Mouse (Mus musculus) thymus, adult 2 months (tissue): ENCODE results near the gene Mettl6. TPM values are rescaled to one million over a fixed set of nuclear protein-coding genes. Genes with fewer than 3 reads are reported as not detected.
"Not testable (repeated sequence)": the region's sequence is repeated elsewhere in the genome, so short reads cannot be mapped to it uniquely, and the experiment has no call there.

Experiments
- DNase-seq: peaks from one replicate; pipeline ENCODE4 v3.0.0; 2021
- H3K27ac ChIP-seq: fragments of 200-500 bp; 2 replicates; pipeline ENCODE4 v1.5.1; 2012; ENCODE audit warnings: low read length, control low read depth; ENCODE audit not compliant: control insufficient read depth, insufficient read depth
- H3K27me3 ChIP-seq: fragments of 200-500 bp; 2 replicates; pipeline ENCODE4 v1.6.1; 2012; ENCODE audit warnings: mild to moderate bottlenecking, low read length, moderate library complexity, mixed read lengths; ENCODE audit not compliant: control insufficient read depth, insufficient read depth
- H3K36me3 ChIP-seq: fragments of 200-500 bp; 2 replicates; pipeline ENCODE4 v1.6.1; 2012; ENCODE audit warnings: mild to moderate bottlenecking, low read length, moderate library complexity; ENCODE audit not compliant: control insufficient read depth, insufficient read depth
- H3K4me1 ChIP-seq: fragments of 200-500 bp; replicated peaks from 2 replicates; pipeline ENCODE4 v1.6.1; 2012; ENCODE audit warnings: low read length; ENCODE audit not compliant: control insufficient read depth, insufficient read depth
- H3K4me3 ChIP-seq: fragments of 200-500 bp; 2 replicates; pipeline ENCODE4 v1.5.1; 2012; ENCODE audit warnings: mild to moderate bottlenecking, low read length, control low read depth, moderate library complexity; ENCODE audit not compliant: control insufficient read depth, insufficient read depth
- CTCF ChIP-seq: fragments of 200-500 bp; IDR thresholded peaks from 2 replicates; pipeline ENCODE4 v1.5.1; 2012; ENCODE audit warnings: mild to moderate bottlenecking, control low read depth, low read length, moderate library complexity, borderline replicate concordance; ENCODE audit not compliant: control insufficient read depth, poor library complexity, insufficient read depth; ENCODE audit errors: extremely low read depth
- POLR2A ChIP-seq: fragments of 200-500 bp; IDR thresholded peaks from 2 replicates; pipeline ENCODE4 v1.6.1; 2012; ENCODE audit warnings: mild to moderate bottlenecking, low read length, control low read depth, moderate library complexity; ENCODE audit not compliant: control insufficient read depth, poor library complexity, insufficient read depth; ENCODE audit errors: extremely low read depth
- WGBS: fragments of 180-500 bp; shearing (Covaris S2); methylation state at CpG from one replicate; pipeline ENCODE4 v1.1.7; 2018; 5-methylcytosine and 5-hydroxymethylcytosine counted together
- polyA plus RNA-seq: library from polyadenylated mRNA; depleted of rRNA; stranded (reverse); fragments of >200 nt; gene quantifications from 2 replicates; pipeline ENCODE4 v1.2.3, GENCODE M21; 2012

Gene Mettl6
- polyA plus RNA-seq, 1 experiment: 28.8 TPM

- no peaks in the 10 kb centered on the region for H3K27me3 ChIP-seq
- TF ChIP-seq POLR2A: no peak
- no peak for TF ChIP-seq CTCF
- H3K27ac ChIP-seq: no peak overlapping the region
- no peaks in the 10 kb centered on the region for H3K36me3 ChIP-seq
- 97% methylated on average over 6 of the region's 6 CpGs for WGBS
- no peak for DNase-seq
- H3K4me1 ChIP-seq: no peaks in the 10 kb centered on the region
- no peak overlapping the region for H3K4me3 ChIP-seq
These were observed 32.0 kb downstream of the Mettl6 start for GRCm38 (mm10) chr14:31462886-31463285.

- not testable (repeated sequence) for DNase-seq, H3K36me3 ChIP-seq, H3K27me3 ChIP-seq, H3K27ac ChIP-seq, H3K4me3 ChIP-seq, H3K4me1 ChIP-seq
- WGBS: 84% methylated on average over 5 of the region's 5 CpGs
These were observed 32.6 kb downstream of the Mettl6 start for GRCm38 (mm10) chr14:31462226-31462625.

GRCm38 (mm10) chr14:31458006-31458405 is 36.8 kb downstream of the Mettl6 start:
- Histone ChIP-seq H3K4me3 (no peak overlapping the region), H3K36me3 (no peaks in the 10 kb centered on the region), H3K27me3 (no peaks in the 10 kb centered on the region), H3K27ac (no peak overlapping the region), H3K4me1 (no peaks in the 10 kb centered on the region)
- no peak for TF ChIP-seq CTCF
- TF ChIP-seq POLR2A: no peak
- DNase-seq: no peak
- WGBS: 96% methylated on average over 12 of the region's 12 CpGs

- 91% methylated on average over 6 of the region's 6 CpGs for WGBS
- Histone ChIP-seq H3K27me3 (no peaks in the 10 kb centered on the region), H3K36me3 (no peaks in the 10 kb centered on the region), H3K4me1 (no peaks in the 10 kb centered on the region), H3K27ac (no peak overlapping the region), H3K4me3 (no peak overlapping the region)
- TF ChIP-seq POLR2A: no peak
- TF ChIP-seq CTCF: no peak
- DNase-seq: no peak
These were observed 38.6 kb downstream of the Mettl6 start for GRCm38 (mm10) chr14:31456064-31456721.

- H3K4me3 ChIP-seq: no peak overlapping the region
- H3K36me3 ChIP-seq: no peaks in the 10 kb centered on the region
- H3K27me3 ChIP-seq: no peaks in the 10 kb centered on the region
- 95% methylated on average over 8 of the region's 8 CpGs for WGBS
- H3K27ac ChIP-seq: no peak overlapping the region
- no peaks in the 10 kb centered on the region for H3K4me1 ChIP-seq
- peak; percentile 14 for DNase-seq
- TF ChIP-seq POLR2A (no peak), CTCF (no peak)
These were observed 39.8 kb downstream of the Mettl6 start for GRCm38 (mm10) chr14:31454849-31455566.

GRCm38 (mm10) chr14:31453946-31454345 is 40.9 kb downstream of the Mettl6 start:
- H3K36me3 ChIP-seq, H3K4me3 ChIP-seq, H3K27ac ChIP-seq, H3K4me1 ChIP-seq, DNase-seq, H3K27me3 ChIP-seq: not testable (repeated sequence)
- WGBS: 94% methylated on average over 12 of the region's 12 CpGs

- no peaks in the 10 kb centered on the region for H3K4me1 ChIP-seq
- WGBS: 84% methylated on average over 5 of the region's 5 CpGs
- no peak overlapping the region for H3K4me3 ChIP-seq
- H3K36me3 ChIP-seq: no peaks in the 10 kb centered on the region
- H3K27me3 ChIP-seq: no peaks in the 10 kb centered on the region
- no peak for DNase-seq
- no peak overlapping the region for H3K27ac ChIP-seq
- TF ChIP-seq CTCF: no peak
- TF ChIP-seq POLR2A: no peak
These were observed 45.8 kb downstream of the Mettl6 start for GRCm38 (mm10) chr14:31448994-31449393.
